Mouse (Mus musculus) olfactory bulb, adult 2 months (tissue): Measurements from ENCODE around the gene Cacnb3.

Experiments used
- CTCF ChIP-seq: fragments of 200-500 bp; IDR thresholded peaks from 2 replicates; pipeline ENCODE4 v1.5.1; 2012; ENCODE audit warnings: low read depth, mild to moderate bottlenecking, low read length, moderate library complexity; ENCODE audit not compliant: insufficient read depth
- POLR2A ChIP-seq: fragments of 200-500 bp; IDR thresholded peaks from 2 replicates; pipeline ENCODE4 v1.6.1; 2012; ENCODE audit warnings: mild to moderate bottlenecking, low read depth, low read length, moderate library complexity; ENCODE audit not compliant: insufficient read depth

DNA sequence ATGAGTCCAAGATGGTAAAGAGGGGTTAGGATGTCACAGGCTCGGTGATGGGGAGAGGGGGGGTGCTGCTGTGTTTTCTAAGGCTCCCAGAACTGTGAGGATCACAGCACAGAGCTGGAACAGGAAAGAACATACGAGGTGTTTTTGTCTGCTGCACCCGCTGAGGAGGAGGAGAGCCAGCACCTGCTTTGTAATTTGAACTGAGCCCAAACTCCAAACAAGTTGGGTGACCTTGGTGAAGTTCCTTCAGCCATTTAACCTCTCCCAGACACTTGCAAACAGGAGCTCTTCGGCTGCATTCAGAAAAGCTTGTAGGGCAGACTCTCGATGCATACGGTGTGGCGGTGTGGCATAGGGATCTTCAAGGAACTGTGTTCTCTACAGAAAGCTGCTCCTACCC lies 45.2 kb upstream of the Cacnb3 start:
- TF ChIP-seq POLR2A (no peak), CTCF (no peak)
